Mouse (Mus musculus) E14TG2a.4 (cell line): ENCODE measurements around the gene Timm22.
A peak's percentile ranks its signal among the peaks of the same experiment; 100 is the strongest.

Experiments used
- H3K27me3 ChIP-seq: 2 replicates; pipeline ENCODE4 v1.6.1; 2014; ENCODE audit warnings: low read length, control low read depth; ENCODE audit not compliant: insufficient read depth
- H3K36me3 ChIP-seq: 2 replicates; pipeline ENCODE4 v1.6.1; 2014; ENCODE audit warnings: low read length, control low read depth; ENCODE audit not compliant: insufficient read depth
- H3K4me1 ChIP-seq: replicated peaks from 2 replicates; pipeline ENCODE4 v1.6.1; 2014; ENCODE audit warnings: low read depth, low read length, control low read depth
- H3K4me3 ChIP-seq: replicated peaks from 2 replicates; pipeline ENCODE4 v1.5.1; 2014; ENCODE audit warnings: mild to moderate bottlenecking, low read length
- H3K9me3 ChIP-seq: 2 replicates; pipeline ENCODE4 v1.6.1; 2014; ENCODE audit warnings: low read length, control low read depth
- CTCF ChIP-seq: conservative IDR thresholded peaks from 2 replicates; pipeline ENCODE4 v1.5.1; 2014; ENCODE audit warnings: low read length
- NANOG ChIP-seq: IDR thresholded peaks from 2 replicates; pipeline ENCODE4 v1.6.1; 2014; ENCODE audit warnings: borderline replicate concordance, low read length, mixed read lengths
- POU5F1 ChIP-seq: IDR thresholded peaks from 2 replicates; pipeline ENCODE4 v1.6.1; 2014; ENCODE audit warnings: low read length, borderline replicate concordance

The Timm22 gene

DNA sequence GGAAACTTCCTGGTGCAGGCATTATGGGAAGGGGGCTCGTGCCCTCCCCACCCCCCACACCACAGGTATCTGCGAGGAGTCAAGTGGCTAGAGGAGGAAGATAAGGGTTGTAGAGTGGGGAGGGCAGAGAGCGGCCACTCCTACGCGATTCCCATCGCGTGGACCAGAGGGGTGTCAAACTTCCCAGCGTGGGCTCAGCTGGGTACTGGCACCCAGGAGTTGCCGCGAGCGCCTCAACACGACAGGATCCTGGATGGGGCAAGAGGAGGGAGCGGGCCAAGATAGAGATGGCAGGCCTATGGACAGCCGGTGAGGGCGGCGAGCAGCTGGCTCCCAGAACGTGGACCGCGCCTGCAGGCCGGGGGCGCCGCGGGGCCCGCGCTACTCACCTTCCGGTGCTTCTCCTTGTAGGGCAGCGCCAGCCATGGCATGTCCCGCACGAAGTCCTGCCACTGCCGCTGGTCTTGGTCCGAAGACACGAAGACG, 8.4 kb upstream of the Timm22 start:
- H3K27me3 ChIP-seq, result peaks cover 65% of the 10 kb centered on the region
- H3K9me3 ChIP-seq, result no peaks in the 10 kb centered on the region
- H3K4me1 ChIP-seq, result peaks cover 36% of the 10 kb centered on the region
- no peaks in the 10 kb centered on the region for H3K36me3 ChIP-seq
- H3K4me3 ChIP-seq, result peak overlapping the region; percentile 86
- TF ChIP-seq POU5F1, result no peak
- no peak for TF ChIP-seq NANOG
- no peak for TF ChIP-seq CTCF

- Histone ChIP-seq H3K4me1 (peaks cover 31% of the 10 kb centered on the region), H3K27me3 (peaks cover 64% of the 10 kb centered on the region), H3K9me3 (no peaks in the 10 kb centered on the region), H3K4me3 (peak within 1 kb of the TSS; percentile 86), H3K36me3 (no peaks in the 10 kb centered on the region)
- no peak for TF ChIP-seq CTCF
- no peak for TF ChIP-seq NANOG
- no peak for TF ChIP-seq POU5F1
Measured at GRCm38 (mm10) chr11:76398798-76399586, 7.8 kb upstream of the Timm22 start, which contains the start of gene Nxn. TSS of gene Nxn (minus strand) at chr11:76399140.

GRCm38 (mm10) chr11:76399587-76400330, 7.0 kb upstream of the Timm22 start:
- H3K27me3 ChIP-seq, result peaks cover 66% of the 10 kb centered on the region
- TF ChIP-seq CTCF, result no peak
- TF ChIP-seq NANOG, result no peak
- TF ChIP-seq POU5F1, result no peak
- no peaks in the 10 kb centered on the region for H3K36me3 ChIP-seq
- peak overlapping the region; percentile 74 for H3K4me3 ChIP-seq
- H3K4me1 ChIP-seq, result peaks cover 24% of the 10 kb centered on the region
- no peaks in the 10 kb centered on the region for H3K9me3 ChIP-seq

- Histone ChIP-seq H3K4me1 (peaks cover 16% of the 10 kb centered on the region), H3K27me3 (peaks cover 59% of the 10 kb centered on the region), H3K36me3 (no peaks in the 10 kb centered on the region), H3K9me3 (no peaks in the 10 kb centered on the region), H3K4me3 (no peak overlapping the region)
- TF ChIP-seq NANOG (no peak), CTCF (no peak), POU5F1 (no peak)
Measured at GRCm38 (mm10) chr11:76401398-76401797, 5.4 kb upstream of the Timm22 start.

GRCm38 (mm10) chr11:76405113-76405512, 1.6 kb upstream of the Timm22 start:
- Histone ChIP-seq H3K36me3 (peaks cover 17% of the 10 kb centered on the region), H3K27me3 (peaks cover 32% of the 10 kb centered on the region), H3K9me3 (no peaks in the 10 kb centered on the region), H3K4me3 (no peak overlapping the region), H3K4me1 (peaks cover 4% of the 10 kb centered on the region; the same call in 1 of the 2 replicates)
- TF ChIP-seq NANOG, result no peak
- no peak for TF ChIP-seq CTCF
- TF ChIP-seq POU5F1, result no peak

GRCm38 (mm10) chr11:76405626-76406264, 1.0 kb upstream of the Timm22 start:
- H3K4me3 ChIP-seq, result no peak overlapping the region
- peaks cover 25% of the 10 kb centered on the region for H3K27me3 ChIP-seq
- H3K36me3 ChIP-seq, result peaks cover 19% of the 10 kb centered on the region
- TF ChIP-seq CTCF (no peak), POU5F1 (no peak), NANOG (no peak)
- peaks cover 4% of the 10 kb centered on the region; the same call in 1 of the 2 replicates for H3K4me1 ChIP-seq
- H3K9me3 ChIP-seq, result no peaks in the 10 kb centered on the region

DNA sequence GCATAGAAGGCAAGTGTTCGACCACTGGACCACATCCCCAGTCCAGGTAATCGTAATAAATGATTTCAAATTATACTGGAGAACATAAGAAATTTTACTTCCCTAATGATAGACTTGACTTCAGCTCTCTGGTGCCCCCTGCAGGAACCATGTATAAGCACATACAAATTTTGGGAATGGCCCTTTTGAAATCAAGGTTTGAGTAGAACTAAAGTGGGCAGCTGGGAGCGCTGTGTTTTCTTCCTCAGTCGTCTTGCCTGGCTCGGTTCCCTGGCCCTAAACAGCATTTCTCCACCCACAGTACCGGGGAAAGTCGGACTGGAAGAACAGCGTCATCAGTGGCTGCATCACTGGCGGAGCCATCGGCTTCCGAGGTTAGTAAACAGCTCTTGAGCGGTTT, 4.1 kb downstream of the Timm22 start:
- Histone ChIP-seq H3K9me3 (no peaks in the 10 kb centered on the region), H3K36me3 (peaks cover 60% of the 10 kb centered on the region), H3K4me1 (peaks cover 12% of the 10 kb centered on the region), H3K27me3 (no peaks in the 10 kb centered on the region), H3K4me3 (no peak overlapping the region)
- no peak for TF ChIP-seq POU5F1
- TF ChIP-seq NANOG, result no peak
- peak; percentile 66 for TF ChIP-seq CTCF

DNA sequence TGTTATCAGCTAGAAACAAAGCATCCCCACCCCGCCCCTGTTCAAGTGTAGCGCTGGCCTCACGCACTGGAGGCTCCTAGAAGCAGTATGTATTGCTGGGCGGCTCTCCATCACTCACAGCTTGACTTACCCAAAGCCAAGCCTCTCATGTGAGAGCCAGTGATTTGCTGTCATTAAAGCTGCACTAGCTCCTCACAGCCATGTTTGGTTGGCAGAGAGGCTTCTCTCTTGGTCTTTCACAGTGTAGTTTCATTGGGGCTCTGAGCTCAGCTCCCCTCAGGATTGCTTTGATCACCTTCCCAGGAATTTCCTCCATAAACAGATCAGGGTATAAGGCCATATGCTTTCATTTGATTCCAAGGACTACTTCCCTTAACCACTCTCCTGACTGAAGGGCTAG, 6.5 kb downstream of the Timm22 start:
- Histone ChIP-seq H3K4me1 (peaks cover 27% of the 10 kb centered on the region), H3K4me3 (no peak overlapping the region), H3K27me3 (no peaks in the 10 kb centered on the region), H3K9me3 (no peaks in the 10 kb centered on the region), H3K36me3 (peaks cover 83% of the 10 kb centered on the region)
- TF ChIP-seq POU5F1 (no peak), CTCF (no peak), NANOG (no peak)
